Mouse (Mus musculus) liver, adult 2 months (tissue): ENCODE measurements at regions not wholly inside any gene's neighbourhood (a gene's known extent, or its start where the extent isn't known, plus 50 kb on each side); places are given as distances from the start of the nearest gene placed in this dataset.

Experiments
- CTCF ChIP-seq: fragments of 200-500 bp; IDR thresholded peaks from 2 replicates; pipeline ENCODE4 v1.5.1; 2011; ENCODE audit warnings: low read depth, low read length, control low read depth
- POLR2A ChIP-seq: fragments of 200-500 bp; IDR thresholded peaks from 2 replicates; pipeline ENCODE4 v1.6.1; 2011; ENCODE audit warnings: low read length, control low read depth; ENCODE audit not compliant: insufficient read depth; ENCODE audit errors: extremely low read depth

- TF ChIP-seq CTCF (no peak), POLR2A (no peak)
Measured at GRCm38 (mm10) chr15:82695238-82695637, 68.7 kb downstream of the Cyp2d40 start.
